Mouse (Mus musculus): ENCODE results near the gene 0610012G03Rik. TPM values are rescaled to one million over a fixed set of nuclear protein-coding genes. Genes with fewer than 3 reads are reported as not detected.

The 0610012G03Rik gene
- polyA plus RNA-seq, 1 experiment from 2014 or later = 84.6 TPM

- no peak overlapping the region for H3K27ac ChIP-seq (ENCODE audit: low read depth, low read length)
- H3K4me2 ChIP-seq (ENCODE audit: low read depth, low read length, severe bottlenecking) = no peak overlapping the region
- no peaks in the 10 kb centered on the region for H3K9me3 ChIP-seq (ENCODE audit: control insufficient read depth, low read length)
- ATAC-seq (replicated peaks; ENCODE audit: low FRiP score) = no peak
- no peak overlapping the region for H3K9ac ChIP-seq (ENCODE audit: low read length)
- no peaks in the 10 kb centered on the region; the same call in 1 of the 2 replicates for H3K4me1 ChIP-seq (replicated peaks; ENCODE audit: control insufficient read depth, insufficient read depth, low read length)
- H3K4me3 ChIP-seq (ENCODE audit: low read depth, low read length) = no peak overlapping the region
- H3K36me3 ChIP-seq (ENCODE audit: control insufficient read depth, insufficient read depth, low read length) = no peaks in the 10 kb centered on the region
- no peak for DNase-seq (ENCODE audit: low spot score)
- H3K27me3 ChIP-seq (ENCODE audit: control insufficient read depth, insufficient read depth, low read length) = 0 out of 2 replicates have a peak, but pooled peaks cover 2% of the 10 kb centered on the region
- 82% methylated on average over 13 of the region's 13 CpGs for WGBS
These were observed 21.6 kb downstream of the 0610012G03Rik start for GRCm38 (mm10) chr16:31926547-31927182.

- 79% methylated on average over 6 of the region's 6 CpGs for WGBS
- Histone ChIP-seq H3K9ac (ENCODE audit: low read length) (no peak overlapping the region), H3K27ac (ENCODE audit: low read depth, low read length) (no peak overlapping the region), H3K4me2 (ENCODE audit: low read depth, low read length, severe bottlenecking) (no peak overlapping the region), H3K9me3 (ENCODE audit: control insufficient read depth, low read length) (no peaks in the 10 kb centered on the region), H3K4me3 (ENCODE audit: low read depth, low read length) (no peak overlapping the region), H3K4me1 (replicated peaks; ENCODE audit: control insufficient read depth, insufficient read depth, low read length) (no peaks in the 10 kb centered on the region), H3K36me3 (ENCODE audit: control insufficient read depth, insufficient read depth, low read length) (no peaks in the 10 kb centered on the region), H3K27me3 (ENCODE audit: control insufficient read depth, insufficient read depth, low read length) (no peaks in the 10 kb centered on the region)
- ATAC-seq (replicated peaks; ENCODE audit: low FRiP score) (no peak), DNase-seq (ENCODE audit: low spot score) (no peak)
These were observed 22.2 kb downstream of the 0610012G03Rik start for GRCm38 (mm10) chr16:31926091-31926490.

- H3K9ac ChIP-seq (ENCODE audit: low read length) = no peak overlapping the region
- H3K27ac ChIP-seq (ENCODE audit: low read depth, low read length) = no peak overlapping the region
- no peaks in the 10 kb centered on the region for H3K9me3 ChIP-seq (ENCODE audit: control insufficient read depth, low read length)
- DNase-seq (ENCODE audit: low spot score) = no peak
- H3K4me2 ChIP-seq (ENCODE audit: low read depth, low read length, severe bottlenecking) = no peak overlapping the region
- ATAC-seq (replicated peaks; ENCODE audit: low FRiP score) = no peak
- no peak overlapping the region for H3K4me3 ChIP-seq (ENCODE audit: low read depth, low read length)
- H3K36me3 ChIP-seq (ENCODE audit: control insufficient read depth, insufficient read depth, low read length) = no peaks in the 10 kb centered on the region
- H3K4me1 ChIP-seq (replicated peaks; ENCODE audit: control insufficient read depth, insufficient read depth, low read length) = no peaks in the 10 kb centered on the region
- H3K27me3 ChIP-seq (ENCODE audit: control insufficient read depth, insufficient read depth, low read length) = no peaks in the 10 kb centered on the region
- 90% methylated on average over 6 of the region's 6 CpGs for WGBS
These were observed 23.9 kb downstream of the 0610012G03Rik start for GRCm38 (mm10) chr16:31924368-31924767.

- Histone ChIP-seq H3K4me2 (ENCODE audit: low read depth, low read length, severe bottlenecking) (peak overlapping the region; percentile 26; the same call in 1 of the 2 replicates), H3K4me3 (ENCODE audit: low read depth, low read length) (no peak overlapping the region), H3K36me3 (ENCODE audit: control insufficient read depth, insufficient read depth, low read length) (no peaks in the 10 kb centered on the region), H3K27me3 (ENCODE audit: control insufficient read depth, insufficient read depth, low read length) (no peaks in the 10 kb centered on the region), H3K27ac (ENCODE audit: low read depth, low read length) (no peak overlapping the region), H3K9ac (ENCODE audit: low read length) (0 out of 2 replicates have a peak overlapping the region, but pooled peaks have one; percentile 7), H3K9me3 (ENCODE audit: control insufficient read depth, low read length) (no peaks in the 10 kb centered on the region), H3K4me1 (replicated peaks; ENCODE audit: control insufficient read depth, insufficient read depth, low read length) (0 out of 2 replicates have a peak, but pooled peaks cover 1% of the 10 kb centered on the region)
- peak; percentile 86 for DNase-seq (ENCODE audit: low spot score)
- no peak for ATAC-seq (replicated peaks; ENCODE audit: low FRiP score)
- 6% methylated on average over 14 of the region's 14 CpGs for WGBS
These were observed 30.0 kb downstream of the 0610012G03Rik start for GRCm38 (mm10) chr16:31918248-31918724.

GRCm38 (mm10) chr16:31917776-31918175, 30.5 kb downstream of the 0610012G03Rik start:
- no peaks in the 10 kb centered on the region for H3K9me3 ChIP-seq (ENCODE audit: control insufficient read depth, low read length)
- no peaks in the 10 kb centered on the region for H3K36me3 ChIP-seq (ENCODE audit: control insufficient read depth, insufficient read depth, low read length)
- ATAC-seq (replicated peaks; ENCODE audit: low FRiP score) (no peak), DNase-seq (ENCODE audit: low spot score) (no peak)
- H3K9ac ChIP-seq (ENCODE audit: low read length) = no peak overlapping the region
- 0 out of 2 replicates have a peak, but pooled peaks cover 1% of the 10 kb centered on the region for H3K4me1 ChIP-seq (replicated peaks; ENCODE audit: control insufficient read depth, insufficient read depth, low read length)
- H3K4me3 ChIP-seq (ENCODE audit: low read depth, low read length) = no peak overlapping the region
- H3K27ac ChIP-seq (ENCODE audit: low read depth, low read length) = no peak overlapping the region
- 83% methylated on average over 11 of the region's 11 CpGs for WGBS
- no peak overlapping the region for H3K4me2 ChIP-seq (ENCODE audit: low read depth, low read length, severe bottlenecking)
- no peaks in the 10 kb centered on the region for H3K27me3 ChIP-seq (ENCODE audit: control insufficient read depth, insufficient read depth, low read length)

- no peak for ATAC-seq (replicated peaks; ENCODE audit: low FRiP score)
- Histone ChIP-seq H3K4me3 (ENCODE audit: low read depth, low read length) (no peak overlapping the region), H3K27me3 (ENCODE audit: control insufficient read depth, insufficient read depth, low read length) (0 out of 2 replicates have a peak, but pooled peaks cover 2% of the 10 kb centered on the region), H3K36me3 (ENCODE audit: control insufficient read depth, insufficient read depth, low read length) (no peaks in the 10 kb centered on the region), H3K4me2 (ENCODE audit: low read depth, low read length, severe bottlenecking) (no peak overlapping the region), H3K27ac (ENCODE audit: low read depth, low read length) (no peak overlapping the region), H3K4me1 (replicated peaks; ENCODE audit: control insufficient read depth, insufficient read depth, low read length) (peaks cover 8% of the 10 kb centered on the region; the same call in 1 of the 2 replicates), H3K9ac (ENCODE audit: low read length) (no peak overlapping the region), H3K9me3 (ENCODE audit: control insufficient read depth, low read length) (no peaks in the 10 kb centered on the region)
- 78% methylated on average over 10 of the region's 10 CpGs for WGBS
- DNase-seq (ENCODE audit: low spot score) = no peak
These were observed 37.9 kb downstream of the 0610012G03Rik start for GRCm38 (mm10) chr16:31910281-31910847.

- Histone ChIP-seq H3K27ac (ENCODE audit: low read depth, low read length) (no peak overlapping the region), H3K4me3 (ENCODE audit: low read depth, low read length) (no peak overlapping the region), H3K4me2 (ENCODE audit: low read depth, low read length, severe bottlenecking) (no peak overlapping the region), H3K36me3 (ENCODE audit: control insufficient read depth, insufficient read depth, low read length) (no peaks in the 10 kb centered on the region), H3K27me3 (ENCODE audit: control insufficient read depth, insufficient read depth, low read length) (0 out of 2 replicates have a peak, but pooled peaks cover 2% of the 10 kb centered on the region), H3K9me3 (ENCODE audit: control insufficient read depth, low read length) (no peaks in the 10 kb centered on the region), H3K9ac (ENCODE audit: low read length) (no peak overlapping the region), H3K4me1 (replicated peaks; ENCODE audit: control insufficient read depth, insufficient read depth, low read length) (peaks cover 8% of the 10 kb centered on the region; the same call in 1 of the 2 replicates)
- 67% methylated on average over 11 of the region's 11 CpGs for WGBS
- DNase-seq (ENCODE audit: low spot score) (no peak), ATAC-seq (replicated peaks; ENCODE audit: low FRiP score) (no peak)
These were observed 39.3 kb downstream of the 0610012G03Rik start for GRCm38 (mm10) chr16:31908959-31909358.

- DNase-seq (ENCODE audit: low spot score) (no peak), ATAC-seq (replicated peaks; ENCODE audit: low FRiP score) (no peak)
- Histone ChIP-seq H3K4me3 (ENCODE audit: low read depth, low read length) (no peak overlapping the region), H3K4me1 (replicated peaks; ENCODE audit: control insufficient read depth, insufficient read depth, low read length) (peaks cover 8% of the 10 kb centered on the region; the same call in 1 of the 2 replicates), H3K9me3 (ENCODE audit: control insufficient read depth, low read length) (no peaks in the 10 kb centered on the region), H3K9ac (ENCODE audit: low read length) (peak overlapping the region; percentile 8; the same call in 1 of the 2 replicates), H3K36me3 (ENCODE audit: control insufficient read depth, insufficient read depth, low read length) (no peaks in the 10 kb centered on the region), H3K27ac (ENCODE audit: low read depth, low read length) (no peak overlapping the region), H3K27me3 (ENCODE audit: control insufficient read depth, insufficient read depth, low read length) (0 out of 2 replicates have a peak, but pooled peaks cover 2% of the 10 kb centered on the region), H3K4me2 (ENCODE audit: low read depth, low read length, severe bottlenecking) (peak overlapping the region; percentile 32; the same call in 1 of the 2 replicates)
- 11% methylated on average over 9 of the region's 9 CpGs for WGBS
These were observed 41.4 kb downstream of the 0610012G03Rik start for GRCm38 (mm10) chr16:31906896-31907295.
